Mouse (Mus musculus) testis, adult 2 months (tissue): ENCODE data around the gene Idi1.

Experiments
- CTCF ChIP-seq: fragments of 200-500 bp; IDR thresholded peaks from 2 replicates; pipeline ENCODE4 v1.5.1; 2012; ENCODE audit warnings: low read depth, mild to moderate bottlenecking, inconsistent platforms, low read length, moderate library complexity; ENCODE audit not compliant: control insufficient read depth, insufficient read depth, insufficient replicate concordance
- POLR2A ChIP-seq: fragments of 200-500 bp; IDR thresholded peaks from 2 replicates; pipeline ENCODE4 v1.6.1; 2012; ENCODE audit warnings: low read depth, mild to moderate bottlenecking, inconsistent platforms, low read length, moderate library complexity; ENCODE audit not compliant: control insufficient read depth

- no peak for TF ChIP-seq POLR2A
- no peak for TF ChIP-seq CTCF
Measured at GRCm38 (mm10) chr13:8871314-8871962, 13.9 kb upstream of the Idi1 start, which contains the start of gene Wdr37.
